Mouse (Mus musculus): ENCODE data around the gene Llgl2. TPM values are rescaled to one million over a fixed set of nuclear protein-coding genes. Genes with fewer than 3 reads are reported as not detected.

Gene Llgl2
- total and polyA plus RNA-seq, 3 experiments: 3.8 to 12.3 (median 9.2) TPM

DNA sequence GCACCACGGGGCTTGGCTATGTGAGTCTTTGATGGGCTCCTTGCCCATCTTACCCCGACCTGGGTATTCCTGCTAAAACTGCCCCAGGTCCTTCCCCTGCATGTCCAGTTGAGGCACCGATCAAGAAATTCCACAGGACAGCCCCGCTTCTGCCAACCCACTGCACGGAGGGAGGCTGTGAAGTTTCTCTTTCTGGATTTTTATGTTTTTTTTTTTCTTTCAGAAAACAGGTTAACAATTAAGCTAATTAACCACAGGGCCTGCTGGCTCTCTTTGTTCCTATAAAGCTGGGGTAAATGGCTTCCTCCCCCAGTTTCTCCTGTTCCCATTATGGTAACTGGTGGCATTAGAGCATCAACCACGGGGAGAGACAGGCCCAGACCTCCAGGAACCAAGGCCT lies 10.2 kb downstream of the Llgl2 start:
- Histone ChIP-seq H3K4me3 (replicated peaks in 1 of 3; ENCODE audit: low read depth in 2 of 3, low read length in 2 of 3, poor library complexity in 1 of 3) (no peak overlapping the region), H3K27ac (ENCODE audit: insufficient read depth, low read depth) (no peak overlapping the region), H3K9ac (ENCODE audit: insufficient read depth, low read depth) (no peak overlapping the region), H3K4me2 (ENCODE audit: insufficient read depth, low read depth, poor library complexity, severe bottlenecking) (no peak overlapping the region), H3K79me2 (replicated peaks; ENCODE audit: control insufficient read depth, extremely low read depth, insufficient read depth, poor library complexity, severe bottlenecking) (no peaks in the 10 kb centered on the region), H3K27me3 (replicated peaks) (no peaks in the 10 kb centered on the region), H3K36me3 (replicated peaks in 1 of 2; ENCODE audit: control insufficient read depth in 1 of 2, insufficient read depth in 1 of 2, low read length in 1 of 2) (peaks cover 0 to 21% of the 10 kb centered on the region in 2 experiments), H3K9me3 (replicated peaks; ENCODE audit: low read length) (no peaks in the 10 kb centered on the region), H3K4me1 (ENCODE audit: control insufficient read depth in 1 of 2, insufficient read depth in 2 of 2) (0 out of 4 replicates have a peak, but pooled peaks cover 2 to 3% of the 10 kb centered on the region in 2 experiments)
- no peak for DNase-seq (ENCODE audit: extremely low read depth)
- TF ChIP-seq GABPA (IDR thresholded peaks at IDR 0.05; ENCODE audit: insufficient replicate concordance, low read depth, low read length) (no peak), MEF2A (IDR thresholded peaks at IDR 0.05; ENCODE audit: borderline replicate concordance, low read depth, low read length) (no peak), ZMIZ1 (IDR thresholded peaks at IDR 0.05; ENCODE audit: low read depth, low read length) (no peak), SIN3A (IDR thresholded peaks at IDR 0.05; ENCODE audit: low read length) (no peak), TBP (conservative IDR thresholded peaks at IDR 0.05; ENCODE audit: low read depth, low read length) (no peak), ZKSCAN1 (IDR thresholded peaks at IDR 0.05; ENCODE audit: borderline replicate concordance, low read depth, low read length) (no peak), USF1 (IDR thresholded peaks at IDR 0.05; ENCODE audit: low read depth, low read length) (no peak), JUND (conservative IDR thresholded peaks at IDR 0.05; ENCODE audit: low read depth, low read length) (no peak), RCOR1 (conservative IDR thresholded peaks at IDR 0.05; ENCODE audit: low read depth, low read length) (no peak)
- in situ Hi-C loops (cut with MboI; ENCODE audit: low pct_ligation_motif_present, low pct_unique_long_range_greater_than_20kb, low sequenced_read_pairs): no loop called here
- dilution Hi-C loops (cut with MboI; ENCODE audit: extremely low pct_ligation_motif_present, extremely low pct_unique_long_range_greater_than_20kb, low sequenced_read_pairs): no loop called here

DNA sequence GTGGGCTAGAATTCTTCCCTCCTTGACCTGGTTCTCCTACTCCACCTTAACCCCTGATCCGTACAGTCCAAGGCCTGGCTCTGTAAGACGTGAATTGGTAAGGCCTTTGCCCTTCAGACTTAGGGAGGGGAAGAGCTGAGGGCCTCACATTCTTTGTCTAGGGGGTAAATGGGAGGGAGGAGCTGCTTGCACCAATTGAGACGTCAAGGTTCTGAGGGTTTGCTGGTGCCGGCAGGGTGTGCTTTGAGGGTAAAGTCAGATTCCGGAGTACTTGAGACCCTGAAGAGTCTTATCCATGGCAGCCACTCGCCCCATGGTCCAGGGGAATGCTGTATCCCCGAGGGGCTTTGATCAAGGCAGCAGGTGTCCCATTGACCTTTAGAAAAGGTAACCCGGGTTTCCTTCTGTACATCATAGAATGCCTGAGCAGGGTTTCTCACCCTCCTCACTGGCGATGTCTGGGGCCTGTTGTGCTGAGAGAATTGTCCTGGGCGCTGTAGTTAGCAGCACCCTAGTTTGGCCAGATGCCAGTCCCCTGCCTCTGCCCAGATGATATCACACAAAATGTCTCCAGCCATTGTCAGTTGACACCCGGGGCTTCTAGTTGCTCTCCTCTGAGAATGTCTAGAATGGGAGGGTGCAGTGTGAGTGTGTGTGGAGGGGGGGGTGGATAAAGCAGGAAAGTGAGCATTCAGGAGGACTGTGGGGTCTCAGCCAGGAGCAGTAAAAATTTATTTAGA lies 13.0 kb downstream of the Llgl2 start:
- no peak for DNase-seq (ENCODE audit: extremely low read depth)
- Histone ChIP-seq H3K36me3 (replicated peaks in 1 of 2; ENCODE audit: control insufficient read depth in 1 of 2, insufficient read depth in 1 of 2, low read length in 1 of 2) (peaks cover 0 to 23% of the 10 kb centered on the region in 2 experiments), H3K4me3 (replicated peaks in 1 of 3; ENCODE audit: low read depth in 2 of 3, low read length in 2 of 3, poor library complexity in 1 of 3) (no peak overlapping the region), H3K27ac (ENCODE audit: insufficient read depth, low read depth) (no peak overlapping the region), H3K9me3 (replicated peaks; ENCODE audit: low read length) (no peaks in the 10 kb centered on the region), H3K27me3 (replicated peaks) (no peaks in the 10 kb centered on the region), H3K79me2 (replicated peaks; ENCODE audit: control insufficient read depth, extremely low read depth, insufficient read depth, poor library complexity, severe bottlenecking) (no peaks in the 10 kb centered on the region), H3K9ac (ENCODE audit: insufficient read depth, low read depth) (no peak overlapping the region), H3K4me1 (ENCODE audit: control insufficient read depth in 1 of 2, insufficient read depth in 2 of 2) (peaks cover 2 to 7% of the 10 kb centered on the region in 2 experiments; a peak in 1 of 4 replicates), H3K4me2 (ENCODE audit: insufficient read depth, low read depth, poor library complexity, severe bottlenecking) (no peak overlapping the region)
- TF ChIP-seq ZMIZ1 (IDR thresholded peaks at IDR 0.05; ENCODE audit: low read depth, low read length): no peak
- TF ChIP-seq NELFE (IDR thresholded peaks at IDR 0.05; ENCODE audit: low read depth, low read length): no peak
- no peak for TF ChIP-seq MEF2A (IDR thresholded peaks at IDR 0.05; ENCODE audit: borderline replicate concordance, low read depth, low read length)
- dilution Hi-C loops (cut with MboI; ENCODE audit: extremely low pct_ligation_motif_present, extremely low pct_unique_long_range_greater_than_20kb, low sequenced_read_pairs) (no loop called here), in situ Hi-C loops (cut with MboI; ENCODE audit: low pct_ligation_motif_present, low pct_unique_long_range_greater_than_20kb, low sequenced_read_pairs) (no loop called here)
